Mouse (Mus musculus) embryonic facial prominence, embryonic 14.5 days (tissue): Measurements from ENCODE around the gene Ncf4. TPM values are rescaled to one million over a fixed set of nuclear protein-coding genes. Genes with fewer than 3 reads are reported as not detected.

Source experiments
- ATAC-seq: fragments of 200-750 bp; cut with Nextera tagmentation; 2 replicates; pipeline ENCODE4 v1.8.0; 2017; ENCODE audit warnings: low read depth, moderate number of reproducible peaks, moderate TSS enrichment
- DNase-seq: peaks from one replicate; pipeline ENCODE4 v3.0.0-alpha.2; 2015; ENCODE audit warnings: low spot score
- H3K27ac ChIP-seq: fragments of 300-500 bp; sonication (generic); replicated peaks from 2 replicates; pipeline ENCODE4 v1.5.1; 2014; ENCODE audit warnings: low read depth, mild to moderate bottlenecking, low read length, moderate library complexity
- H3K27me3 ChIP-seq: fragments of 300-500 bp; sonication (generic); replicated peaks from 2 replicates; pipeline ENCODE4 v1.6.1; 2014; ENCODE audit warnings: low read length; ENCODE audit not compliant: control insufficient read depth, insufficient read depth
- H3K36me3 ChIP-seq: fragments of 300-500 bp; sonication (generic); 2 replicates; pipeline ENCODE4 v1.6.1; 2014; ENCODE audit warnings: low read length, mixed read lengths; ENCODE audit not compliant: control insufficient read depth, insufficient read depth
- H3K4me1 ChIP-seq: fragments of 300-500 bp; sonication (generic); 2 replicates; pipeline ENCODE4 v1.6.1; 2014; ENCODE audit warnings: antibody characterized with exemption, low read length; ENCODE audit not compliant: control insufficient read depth, insufficient read depth
- H3K4me2 ChIP-seq: fragments of 300-500 bp; sonication (generic); 2 replicates; pipeline ENCODE4 v1.6.1; 2014; ENCODE audit warnings: low read depth, mild to moderate bottlenecking, low read length, moderate library complexity, mixed read lengths
- H3K4me3 ChIP-seq: fragments of 300-500 bp; sonication (generic); 2 replicates; pipeline ENCODE4 v1.5.1; 2014; ENCODE audit warnings: low read depth, mild to moderate bottlenecking, low read length
- H3K9ac ChIP-seq: fragments of 300-500 bp; sonication (generic); 2 replicates; pipeline ENCODE4 v1.6.1; 2014; ENCODE audit warnings: low read depth, mild to moderate bottlenecking, low read length, moderate library complexity, mixed read lengths
- H3K9me3 ChIP-seq: fragments of 300-500 bp; sonication (generic); 2 replicates; pipeline ENCODE4 v1.6.1; 2016; ENCODE audit warnings: low read length; ENCODE audit not compliant: control insufficient read depth
- WGBS: fragments of 180-500 bp; shearing (Covaris S2); extraction: QIAGEN DNeasy Blood & Tissue Kit; methylation state at CpG from one replicate; pipeline ENCODE4 v1.1.7; 2014; 5-methylcytosine and 5-hydroxymethylcytosine counted together
- polyA plus RNA-seq: library from polyadenylated mRNA; unstranded; fragments of >200 nt; fragmentation: Nextera tagmentation; extraction: Ambion mirVana; gene quantifications from 2 replicates; pipeline ENCODE4 v1.2.1, GENCODE M21; 2014

Gene Ncf4
- polyA plus RNA-seq, result 5.2 and 7.0 TPM in 2 replicates

GRCm38 (mm10) chr15:78244695-78245492 is at the start of gene Ncf4:
Gene Ncf4, plus strand, starts transcription at chr15:78244801.
- no peak within 1 kb of the TSS for H3K4me3 ChIP-seq
- ATAC-seq, result no peak
- no peak within 1 kb of the TSS for H3K27ac ChIP-seq
- H3K9ac ChIP-seq, result no peak within 1 kb of the TSS
- no peaks in the 10 kb centered on the region; the same call in 1 of the 2 replicates for H3K4me1 ChIP-seq
- no peaks in the 10 kb centered on the region for H3K9me3 ChIP-seq
- H3K4me2 ChIP-seq, result no peak within 1 kb of the TSS
- no peaks in the 10 kb centered on the region for H3K36me3 ChIP-seq
- no peaks in the 10 kb centered on the region for H3K27me3 ChIP-seq
- peak; percentile 6 for DNase-seq
- WGBS, result 67% methylated on average over 7 of the region's 7 CpGs

- H3K9ac ChIP-seq, result no peak overlapping the region
- H3K36me3 ChIP-seq, result no peaks in the 10 kb centered on the region
- no peak overlapping the region for H3K4me3 ChIP-seq
- H3K9me3 ChIP-seq, result no peaks in the 10 kb centered on the region
- H3K27me3 ChIP-seq, result no peaks in the 10 kb centered on the region
- WGBS, result 69% methylated on average over 26 of the region's 28 CpGs
- H3K4me1 ChIP-seq, result no peaks in the 10 kb centered on the region
- no peak overlapping the region for H3K27ac ChIP-seq
- no peak for DNase-seq
- no peak overlapping the region for H3K4me2 ChIP-seq
- no peak for ATAC-seq
These were observed 49.3 kb upstream of the Ncf4 start for GRCm38 (mm10) chr15:78195096-78195880.

GRCm38 (mm10) chr15:78204053-78204847 is 40.4 kb upstream of the Ncf4 start:
- ATAC-seq, result peak; percentile 85
- peak; percentile 57 for DNase-seq
- Histone ChIP-seq H3K36me3 (no peaks in the 10 kb centered on the region), H3K4me3 (peak overlapping the region; percentile 30), H3K4me1 (peaks cover 9% of the 10 kb centered on the region), H3K4me2 (peak overlapping the region; percentile 58), H3K27me3 (peaks cover 32% of the 10 kb centered on the region), H3K27ac (no peak overlapping the region), H3K9ac (peak overlapping the region; percentile 38), H3K9me3 (no peaks in the 10 kb centered on the region)
- under 1% methylated on average over 27 of the region's 41 CpGs for WGBS

- H3K4me2 ChIP-seq, result no peak overlapping the region
- no peak overlapping the region for H3K27ac ChIP-seq
- peaks cover 32% of the 10 kb centered on the region for H3K27me3 ChIP-seq
- H3K36me3 ChIP-seq, result no peaks in the 10 kb centered on the region
- peaks cover 9% of the 10 kb centered on the region for H3K4me1 ChIP-seq
- H3K4me3 ChIP-seq, result no peak overlapping the region
- 38% methylated on average over 3 of the region's 3 CpGs for WGBS
- H3K9me3 ChIP-seq, result 0 out of 2 replicates have a peak, but pooled peaks cover 3% of the 10 kb centered on the region
- ATAC-seq (peak; percentile 44; the same call in 1 of the 2 replicates), DNase-seq (peak; percentile 61)
- no peak overlapping the region for H3K9ac ChIP-seq
These were observed 39.4 kb upstream of the Ncf4 start for GRCm38 (mm10) chr15:78205192-78205591.

- Histone ChIP-seq H3K4me1 (peaks cover 9% of the 10 kb centered on the region), H3K36me3 (no peaks in the 10 kb centered on the region), H3K9me3 (0 out of 2 replicates have a peak, but pooled peaks cover 3% of the 10 kb centered on the region), H3K27ac (no peak within 1 kb of the TSS), H3K9ac (no peak within 1 kb of the TSS), H3K27me3 (peaks cover 32% of the 10 kb centered on the region), H3K4me2 (no peak within 1 kb of the TSS), H3K4me3 (no peak within 1 kb of the TSS)
- WGBS, result 93% methylated on average over 7 of the region's 7 CpGs
- DNase-seq (no peak), ATAC-seq (no peak)
These were observed 38.3 kb upstream of the Ncf4 start, which contains the start of gene Pvalb for GRCm38 (mm10) chr15:78206312-78206711. Gene Pvalb, minus strand, starts transcription at chr15:78206400.

- 75% methylated on average over 4 of the region's 4 CpGs for WGBS
- Histone ChIP-seq H3K9me3 (0 out of 2 replicates have a peak, but pooled peaks cover 3% of the 10 kb centered on the region), H3K36me3 (no peaks in the 10 kb centered on the region), H3K9ac (no peak overlapping the region), H3K4me2 (no peak overlapping the region), H3K4me1 (no peaks in the 10 kb centered on the region), H3K4me3 (no peak overlapping the region), H3K27me3 (peaks cover 5% of the 10 kb centered on the region), H3K27ac (no peak overlapping the region)
- DNase-seq, result no peak
- no peak for ATAC-seq
These were observed 34.4 kb upstream of the Ncf4 start for GRCm38 (mm10) chr15:78210203-78210602.

GRCm38 (mm10) chr15:78211367-78211766 is 33.2 kb upstream of the Ncf4 start:
- ATAC-seq (no peak), DNase-seq (no peak)
- no peaks in the 10 kb centered on the region for H3K36me3 ChIP-seq
- no peaks in the 10 kb centered on the region; the same call in 1 of the 2 replicates for H3K27me3 ChIP-seq
- H3K4me2 ChIP-seq, result no peak overlapping the region
- H3K4me3 ChIP-seq, result no peak overlapping the region
- no peak overlapping the region for H3K27ac ChIP-seq
- 78% methylated on average over 8 of the region's 8 CpGs for WGBS
- 0 out of 2 replicates have a peak, but pooled peaks cover 3% of the 10 kb centered on the region for H3K9me3 ChIP-seq
- no peaks in the 10 kb centered on the region for H3K4me1 ChIP-seq
- H3K9ac ChIP-seq, result no peak overlapping the region

- WGBS, result 78% methylated on average over 9 of the region's 9 CpGs
- Histone ChIP-seq H3K9ac (no peak overlapping the region), H3K4me1 (no peaks in the 10 kb centered on the region), H3K36me3 (no peaks in the 10 kb centered on the region), H3K27ac (no peak overlapping the region), H3K27me3 (no peaks in the 10 kb centered on the region), H3K4me2 (no peak overlapping the region), H3K9me3 (no peaks in the 10 kb centered on the region), H3K4me3 (no peak overlapping the region)
- ATAC-seq (no peak), DNase-seq (no peak)
These were observed 29.3 kb upstream of the Ncf4 start for GRCm38 (mm10) chr15:78215269-78215668.
